Comparison of ENCODE assay signal across 14 mouse cellular contexts in genomic region chr13:48153248-48153647, GRCm38 (mm10).
DNase-seq lines count a peak whose midpoint lies in the region; ATAC-seq and TF ChIP-seq lines count a peak whose summit lies in the region.
"Had no signal": no experiment of that assay in that cellular context is flagged by ENCODE, and none has a peak within 500 bp of the region (broad histone marks: within the 10 kb centered on the region; RNA-seq: fewer than 3 reads in every experiment).

No protein-coding gene starts in this region.

- DNase-seq in forebrain, embryonic 10.5 days (ENCODE audit: extremely low spot score, low spot score), result peak; percentile 21
- no peak for DNase-seq in forebrain, postnatal 0 days
- no peak for DNase-seq in neural tube, embryonic 11.5 days (ENCODE audit: low spot score)
- no peak for DNase-seq in neural tube, embryonic 10.5 days (ENCODE audit: extremely low spot score, low spot score)
- DNase-seq in hindbrain, embryonic 11.5 days (ENCODE audit: low spot score), result no peak
- no peak for DNase-seq in heart, adult 18-20 months
- no peak for DNase-seq in thymus, adult 18-20 months
- DNase-seq: adrenal gland, postnatal 25 days; kidney, postnatal 36 days; thymus, postnatal 36 days had no signal

- no peaks in the 10 kb centered on the region for H3K36me3 ChIP-seq in forebrain, embryonic 10.5 days (replicated peaks)
- no peaks in the 10 kb centered on the region for H3K36me3 ChIP-seq in forebrain, postnatal 0 days (ENCODE audit: insufficient read depth)
- H3K36me3 ChIP-seq in neural tube, embryonic 11.5 days (ENCODE audit: control insufficient read depth, insufficient read depth, low read length), result no peaks in the 10 kb centered on the region
- no peaks in the 10 kb centered on the region for H3K36me3 ChIP-seq in hindbrain, embryonic 11.5 days (ENCODE audit: control insufficient read depth, insufficient read depth, low read length)
- no peaks in the 10 kb centered on the region for H3K36me3 ChIP-seq in neural tube, embryonic 15.5 days
- H3K36me3 ChIP-seq: heart, embryonic 15.5 days; liver, embryonic 15.5 days had no signal

- TF ChIP-seq CTCF in forebrain, postnatal 0 days (IDR thresholded peaks at IDR 0.05; ENCODE audit: low read depth), result no peak

- H3K9ac ChIP-seq in forebrain, postnatal 0 days, result no peak overlapping the region
- H3K9ac ChIP-seq in neural tube, embryonic 11.5 days (ENCODE audit: low read length), result no peak overlapping the region
- no peak overlapping the region for H3K9ac ChIP-seq in hindbrain, embryonic 11.5 days (ENCODE audit: low read depth, low read length)
- H3K9ac ChIP-seq in neural tube, embryonic 15.5 days (replicated peaks), result no peak overlapping the region
- H3K9ac ChIP-seq: heart, embryonic 15.5 days; liver, embryonic 15.5 days had no signal

- H3K27ac ChIP-seq in forebrain, embryonic 10.5 days, result peak overlapping the region; percentile 88
- no peak overlapping the region for H3K27ac ChIP-seq in forebrain, postnatal 0 days (ENCODE audit: low read depth, low read length)
- peak overlapping the region; percentile 44; the same call in 1 of the 2 replicates for H3K27ac ChIP-seq in neural tube, embryonic 11.5 days (ENCODE audit: low read depth, low read length)
- H3K27ac ChIP-seq in hindbrain, embryonic 11.5 days (ENCODE audit: low read depth, low read length), result peak overlapping the region; percentile 65
- peak overlapping the region; percentile 58; the same call in 1 of the 2 replicates for H3K27ac ChIP-seq in neural tube, embryonic 15.5 days (replicated peaks)
- H3K27ac ChIP-seq: heart, embryonic 15.5 days; liver, embryonic 15.5 days had no signal

- no peak for ATAC-seq in forebrain, postnatal 0 days
- ATAC-seq in neural tube, embryonic 11.5 days (ENCODE audit: insufficient read depth, low FRiP score, low TSS enrichment), result no peak
- ATAC-seq in hindbrain, embryonic 11.5 days (ENCODE audit: low FRiP score), result no peak
- no peak for ATAC-seq in neural tube, embryonic 15.5 days (ENCODE audit: low FRiP score)
- ATAC-seq: intestine, embryonic 16.5 days had no signal

- peaks cover 62% of the 10 kb centered on the region for H3K4me1 ChIP-seq in forebrain, embryonic 10.5 days
- no peaks in the 10 kb centered on the region for H3K4me1 ChIP-seq in forebrain, postnatal 0 days (ENCODE audit: insufficient read depth)
- peaks cover 5% of the 10 kb centered on the region for H3K4me1 ChIP-seq in neural tube, embryonic 11.5 days (ENCODE audit: control insufficient read depth, insufficient read depth, low read length)
- H3K4me1 ChIP-seq in hindbrain, embryonic 11.5 days (replicated peaks; ENCODE audit: control insufficient read depth, insufficient read depth, low read length), result no peaks in the 10 kb centered on the region; the same call in 1 of the 2 replicates
- H3K4me1 ChIP-seq in neural tube, embryonic 15.5 days, result peaks cover 3% of the 10 kb centered on the region; the same call in 1 of the 2 replicates
- H3K4me1 ChIP-seq: heart, embryonic 15.5 days; liver, embryonic 15.5 days had no signal

- WGBS in forebrain, embryonic 10.5 days, result 53% methylated on average over 7 of the region's 7 CpGs
- WGBS in forebrain, postnatal 0 days, result 32% methylated on average over 7 of the region's 7 CpGs
- 65% methylated on average over 7 of the region's 7 CpGs for WGBS in neural tube, embryonic 11.5 days
- 59% methylated on average over 7 of the region's 7 CpGs for WGBS in hindbrain, embryonic 11.5 days
- 40% methylated on average over 7 of the region's 7 CpGs for WGBS in neural tube, embryonic 15.5 days

- peaks cover 5% of the 10 kb centered on the region; the same call in 1 of the 2 replicates for H3K9me3 ChIP-seq in forebrain, embryonic 10.5 days
- no peaks in the 10 kb centered on the region for H3K9me3 ChIP-seq in forebrain, postnatal 0 days (ENCODE audit: low read length)
- no peaks in the 10 kb centered on the region for H3K9me3 ChIP-seq in neural tube, embryonic 11.5 days (ENCODE audit: control insufficient read depth, low read length)
- H3K9me3 ChIP-seq in hindbrain, embryonic 11.5 days (ENCODE audit: control insufficient read depth, low read length), result no peaks in the 10 kb centered on the region
- H3K9me3 ChIP-seq in neural tube, embryonic 15.5 days (replicated peaks), result no peaks in the 10 kb centered on the region
- H3K9me3 ChIP-seq: heart, embryonic 15.5 days; liver, embryonic 15.5 days had no signal

- H3K27me3 ChIP-seq in forebrain, embryonic 10.5 days (ENCODE audit: poor library complexity, severe bottlenecking), result no peaks in the 10 kb centered on the region
- H3K27me3 ChIP-seq in forebrain, postnatal 0 days (ENCODE audit: insufficient read depth, low read length), result no peaks in the 10 kb centered on the region
- no peaks in the 10 kb centered on the region for H3K27me3 ChIP-seq in neural tube, embryonic 11.5 days (ENCODE audit: control insufficient read depth, insufficient read depth, low read length)
- H3K27me3 ChIP-seq in hindbrain, embryonic 11.5 days (ENCODE audit: control insufficient read depth, insufficient read depth, low read length), result no peaks in the 10 kb centered on the region
- no peaks in the 10 kb centered on the region for H3K27me3 ChIP-seq in neural tube, embryonic 15.5 days (replicated peaks)
- H3K27me3 ChIP-seq: heart, embryonic 15.5 days; liver, embryonic 15.5 days had no signal

- no peak overlapping the region for H3K4me2 ChIP-seq in forebrain, postnatal 0 days (ENCODE audit: low read depth)
- H3K4me2 ChIP-seq in neural tube, embryonic 11.5 days (ENCODE audit: low read depth), result no peak overlapping the region
- no peak overlapping the region for H3K4me2 ChIP-seq in hindbrain, embryonic 11.5 days (replicated peaks; ENCODE audit: low read depth, low read length)
- no peak overlapping the region for H3K4me2 ChIP-seq in neural tube, embryonic 15.5 days
- H3K4me2 ChIP-seq: heart, embryonic 15.5 days; liver, embryonic 15.5 days had no signal

- H3K4me3 ChIP-seq in forebrain, embryonic 10.5 days, result no peak overlapping the region
- H3K4me3 ChIP-seq in forebrain, postnatal 0 days (ENCODE audit: low read depth, low read length), result no peak overlapping the region
- no peak overlapping the region for H3K4me3 ChIP-seq in neural tube, embryonic 11.5 days (ENCODE audit: low read depth, low read length)
- H3K4me3 ChIP-seq in hindbrain, embryonic 11.5 days (ENCODE audit: low read depth, low read length), result no peak overlapping the region
- H3K4me3 ChIP-seq in neural tube, embryonic 15.5 days (replicated peaks), result no peak overlapping the region
- H3K4me3 ChIP-seq: heart, embryonic 15.5 days; liver, embryonic 15.5 days had no signal
